Mouse (Mus musculus) liver, embryonic 16.5 days (tissue): Measurements from ENCODE around the gene Sprtn. TPM values are rescaled to one million over a fixed set of nuclear protein-coding genes. Genes with fewer than 3 reads are reported as not detected.

Source experiments
- ATAC-seq: fragments of 200-750 bp; cut with Nextera tagmentation; 2 replicates; pipeline ENCODE4 v1.8.0; 2017; ENCODE audit warnings: low read depth, mild to moderate bottlenecking, moderate number of reproducible peaks, moderate library complexity
- H3K27ac ChIP-seq: fragments of 300-500 bp; sonication (generic); 2 replicates; pipeline ENCODE4 v1.5.1; 2014; ENCODE audit warnings: mild to moderate bottlenecking, low read length
- H3K27me3 ChIP-seq: fragments of 300-500 bp; sonication (generic); 2 replicates; pipeline ENCODE4 v1.6.1; 2014; ENCODE audit warnings: low read depth, low read length, mixed read lengths; ENCODE audit not compliant: control insufficient read depth, insufficient read depth
- H3K36me3 ChIP-seq: fragments of 300-500 bp; sonication (generic); 2 replicates; pipeline ENCODE4 v1.6.1; 2014; ENCODE audit warnings: mild to moderate bottlenecking; ENCODE audit not compliant: control insufficient read depth, insufficient read depth
- H3K4me1 ChIP-seq: fragments of 300-500 bp; sonication (generic); 2 replicates; pipeline ENCODE4 v1.6.1; 2014; ENCODE audit warnings: low read depth, low read length, mixed read lengths; ENCODE audit not compliant: control insufficient read depth
- H3K4me2 ChIP-seq: fragments of 300-500 bp; sonication (generic); 2 replicates; pipeline ENCODE4 v1.6.1; 2014; ENCODE audit warnings: low read depth, low read length, mixed read lengths
- H3K4me3 ChIP-seq: fragments of 300-500 bp; sonication (generic); 2 replicates; pipeline ENCODE4 v1.5.1; 2014; ENCODE audit warnings: low read depth, mild to moderate bottlenecking, low read length
- H3K9ac ChIP-seq: fragments of 300-500 bp; sonication (generic); 2 replicates; pipeline ENCODE4 v1.6.1; 2014; ENCODE audit warnings: low read depth, low read length
- H3K9me3 ChIP-seq: fragments of 300-500 bp; sonication (generic); replicated peaks from 2 replicates; pipeline ENCODE4 v1.6.1; 2016; ENCODE audit warnings: low read length; ENCODE audit not compliant: control insufficient read depth
- WGBS: fragments of 180-500 bp; shearing (Covaris S2); extraction: QIAGEN DNeasy Blood & Tissue Kit; methylation state at CpG from one replicate; pipeline ENCODE4 v1.1.7; 2014; ENCODE audit not compliant: insufficient replicate concordance; 5-methylcytosine and 5-hydroxymethylcytosine counted together
- polyA plus RNA-seq: library from polyadenylated mRNA; unstranded; fragments of >200 nt; fragmentation: Nextera tagmentation; extraction: Ambion mirVana; gene quantifications from 2 replicates; pipeline ENCODE4 v1.2.1, GENCODE M21; 2015

Gene Sprtn
- 4.8 and 4.9 TPM in 2 replicates for polyA plus RNA-seq

DNA sequence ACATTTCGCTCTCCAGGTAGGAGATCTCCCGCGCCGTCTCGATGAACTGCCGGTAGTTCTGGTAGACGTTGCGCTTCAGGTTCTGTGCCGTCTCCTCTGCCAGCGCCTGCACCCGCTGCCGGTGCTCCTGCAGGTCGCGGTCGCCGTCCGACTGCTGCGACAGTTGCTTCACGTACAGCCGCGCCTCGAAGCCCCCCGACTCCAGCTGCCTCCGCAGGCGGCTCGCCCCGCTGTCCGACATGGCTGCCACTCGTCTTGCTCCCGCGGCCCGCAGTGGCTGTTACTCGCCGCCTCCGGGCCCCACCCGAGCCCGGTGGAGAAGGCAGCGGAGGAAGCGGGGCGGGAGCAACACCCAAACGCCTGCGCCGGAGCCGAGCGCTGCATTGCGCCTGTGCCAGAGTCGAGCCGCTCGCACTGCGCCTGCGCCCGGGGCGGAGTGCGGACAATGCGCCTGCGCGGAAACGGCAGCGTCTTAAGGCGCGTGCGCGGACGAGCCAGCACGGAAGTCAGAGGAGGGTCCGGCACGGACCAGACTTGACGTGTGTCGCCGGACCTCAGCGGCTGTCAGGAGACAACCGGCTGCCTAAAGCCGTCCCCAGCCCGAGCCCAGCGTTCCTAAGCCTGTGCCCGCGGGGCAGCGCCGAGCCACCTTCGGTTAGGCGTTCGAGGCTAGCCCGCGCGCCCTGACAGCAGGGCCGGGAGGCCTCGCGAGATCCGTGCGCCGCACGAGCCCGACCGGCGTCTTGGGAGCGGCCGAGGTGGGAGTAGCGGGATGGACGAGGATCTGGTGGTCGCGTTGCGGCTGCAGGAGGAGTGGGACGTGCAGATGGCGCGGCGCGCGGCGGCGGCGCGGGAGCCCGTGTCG is at the start of gene Sprtn, which contains the start of gene Exoc8:
Gene Sprtn (plus strand): TSS at position 501 of the 865 bp plus-strand sequence.
Gene Exoc8 (minus strand): TSS at position 320 of the 865 bp plus-strand sequence.
- peak within 1 kb of the TSS; percentile 99 for H3K4me2 ChIP-seq
- ATAC-seq: peak; percentile 95
- H3K27ac ChIP-seq: peak within 1 kb of the TSS; percentile 91
- H3K4me1 ChIP-seq: peaks cover 23% of the 10 kb centered on the region
- under 1% methylated on average over 114 of the region's 114 CpGs for WGBS
- peak within 1 kb of the TSS; percentile 95 for H3K9ac ChIP-seq
- H3K9me3 ChIP-seq: no peaks in the 10 kb centered on the region
- H3K36me3 ChIP-seq: peaks cover 29% of the 10 kb centered on the region
- H3K4me3 ChIP-seq: peak within 1 kb of the TSS; percentile 99
- H3K27me3 ChIP-seq: no peaks in the 10 kb centered on the region

DNA sequence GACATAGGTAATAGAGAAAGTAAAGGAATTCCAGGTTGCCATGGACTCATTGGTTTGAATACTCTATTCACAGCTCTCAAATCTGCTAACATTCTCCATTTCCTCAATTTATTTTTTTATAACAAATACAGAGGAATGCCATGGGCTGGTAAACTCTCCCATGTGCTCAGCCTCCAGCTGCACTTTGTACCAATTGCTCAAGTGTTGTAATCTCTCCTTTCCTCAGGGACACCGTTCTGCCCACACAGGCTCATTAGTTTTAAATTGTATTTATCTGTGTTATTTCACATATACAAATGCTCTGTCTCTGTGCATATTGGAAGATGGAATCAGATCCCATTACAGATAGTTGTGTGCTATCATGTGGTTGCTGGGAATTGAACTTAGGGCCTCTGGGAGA is 44.2 kb upstream of the Sprtn start:
- Histone ChIP-seq H3K9me3 (no peaks in the 10 kb centered on the region), H3K36me3 (peaks cover 32% of the 10 kb centered on the region), H3K27me3 (no peaks in the 10 kb centered on the region), H3K27ac (no peak overlapping the region), H3K9ac (no peak overlapping the region), H3K4me1 (no peaks in the 10 kb centered on the region), H3K4me3 (no peak overlapping the region), H3K4me2 (no peak overlapping the region)
- no peak for ATAC-seq
- WGBS: 67% methylated on average over 1 of the region's 1 CpGs

DNA sequence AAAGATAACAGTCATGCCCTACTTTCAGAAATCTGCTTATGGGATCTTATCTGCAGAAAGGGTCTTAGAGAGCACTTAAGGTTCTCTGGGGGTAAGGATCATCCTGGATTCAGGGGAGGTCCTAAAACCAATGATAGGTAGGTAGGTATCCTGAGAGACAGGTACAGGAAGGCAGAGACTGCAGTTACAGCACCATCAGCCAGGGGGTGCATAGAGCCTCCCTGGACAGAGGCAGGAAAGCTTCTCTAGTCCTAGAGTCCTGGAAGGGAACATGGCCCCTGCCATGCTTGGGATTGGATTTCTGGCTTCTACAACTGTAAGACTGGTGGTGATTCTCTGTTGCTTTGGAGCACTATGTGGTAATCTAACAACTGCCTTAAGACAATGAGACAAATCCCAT is 38.2 kb upstream of the Sprtn start:
- no peak overlapping the region for H3K4me2 ChIP-seq
- no peak overlapping the region for H3K27ac ChIP-seq
- no peaks in the 10 kb centered on the region for H3K27me3 ChIP-seq
- no peak for ATAC-seq
- peaks cover 35% of the 10 kb centered on the region for H3K36me3 ChIP-seq
- H3K4me3 ChIP-seq: no peak overlapping the region
- H3K4me1 ChIP-seq: peaks cover 13% of the 10 kb centered on the region
- no peaks in the 10 kb centered on the region for H3K9me3 ChIP-seq
- no peak overlapping the region for H3K9ac ChIP-seq

DNA sequence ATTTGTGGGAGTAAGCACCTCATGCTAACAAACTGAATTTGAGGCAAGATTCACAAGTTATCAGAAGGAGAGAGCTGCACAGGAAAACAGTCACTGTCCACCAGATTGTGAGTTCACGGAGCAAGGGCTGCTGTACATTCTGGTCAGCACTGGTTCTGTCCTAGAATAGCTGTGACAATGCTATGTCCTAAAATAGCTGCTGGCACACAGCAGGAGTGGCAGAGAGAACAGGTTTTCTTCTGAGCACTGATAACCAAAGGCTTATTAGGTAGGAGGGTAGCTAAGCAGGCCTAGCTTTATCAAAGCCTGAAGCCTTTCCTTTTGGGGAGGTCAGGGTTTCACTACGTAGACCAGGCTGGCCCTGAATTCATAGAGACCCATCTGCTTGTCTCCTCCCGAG is 37.5 kb upstream of the Sprtn start:
- Histone ChIP-seq H3K4me3 (no peak overlapping the region), H3K4me1 (peaks cover 20% of the 10 kb centered on the region), H3K4me2 (no peak overlapping the region), H3K9ac (no peak overlapping the region), H3K27ac (no peak overlapping the region), H3K36me3 (peaks cover 29% of the 10 kb centered on the region), H3K27me3 (no peaks in the 10 kb centered on the region), H3K9me3 (no peaks in the 10 kb centered on the region)
- no peak for ATAC-seq
- WGBS: 62% methylated on average over 3 of the region's 3 CpGs

DNA sequence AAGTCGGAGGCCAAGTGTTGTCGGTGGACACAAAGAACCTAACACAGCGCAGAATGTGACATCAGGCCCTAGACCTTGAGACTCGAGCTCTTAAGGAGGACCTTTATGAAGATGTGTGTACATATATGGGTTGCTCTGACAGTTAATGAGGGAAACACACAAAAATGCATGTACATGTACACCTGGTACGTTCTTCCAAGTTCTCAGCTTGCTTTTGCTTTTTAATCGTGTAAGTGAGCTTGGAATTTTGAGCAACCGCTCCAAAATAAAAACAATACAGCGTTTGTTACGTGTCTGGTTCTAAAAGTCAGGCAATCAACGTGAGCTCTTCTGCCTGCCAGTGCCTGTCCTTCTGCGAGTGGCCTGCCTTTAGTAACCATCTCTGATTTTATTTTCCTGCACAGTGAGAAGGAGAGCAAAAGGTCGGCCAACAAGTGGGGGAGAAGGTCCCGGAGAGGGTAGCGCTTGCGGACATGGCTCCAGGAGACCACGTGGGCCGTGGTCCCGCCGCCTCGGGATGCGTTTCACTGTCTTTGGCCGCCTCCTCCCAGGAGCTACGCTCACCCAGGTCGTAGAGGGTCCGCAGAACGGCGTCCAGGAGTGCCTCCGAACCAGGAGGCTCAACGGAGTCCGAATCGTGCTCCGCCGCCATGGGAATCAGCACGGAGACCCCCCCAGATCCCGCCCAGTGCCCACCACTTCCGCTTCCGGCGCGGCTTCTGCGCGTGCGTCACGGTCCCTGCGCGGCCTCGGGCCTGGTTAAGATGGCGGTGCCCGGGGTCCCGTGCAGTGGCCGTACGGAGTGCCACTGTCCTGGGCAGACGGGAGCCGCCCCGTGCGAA is 35.1 kb upstream of the Sprtn start, which contains the start of the genes Gnpat and 2810004N23Rik:
Gene Gnpat (plus strand): TSS at position 713 of the 842 bp plus-strand sequence.
Gene 2810004N23Rik (minus strand): TSS at position 800 of the 842 bp plus-strand sequence.
- Histone ChIP-seq H3K9me3 (no peaks in the 10 kb centered on the region), H3K27ac (peak within 1 kb of the TSS; percentile 89), H3K4me3 (peak within 1 kb of the TSS; percentile 96), H3K36me3 (peaks cover 13% of the 10 kb centered on the region), H3K27me3 (no peaks in the 10 kb centered on the region), H3K4me1 (peaks cover 37% of the 10 kb centered on the region), H3K4me2 (peak within 1 kb of the TSS; percentile 82), H3K9ac (peak within 1 kb of the TSS; percentile 92)
- WGBS: under 1% methylated on average over 55 of the region's 55 CpGs
- ATAC-seq: peak; percentile 93

DNA sequence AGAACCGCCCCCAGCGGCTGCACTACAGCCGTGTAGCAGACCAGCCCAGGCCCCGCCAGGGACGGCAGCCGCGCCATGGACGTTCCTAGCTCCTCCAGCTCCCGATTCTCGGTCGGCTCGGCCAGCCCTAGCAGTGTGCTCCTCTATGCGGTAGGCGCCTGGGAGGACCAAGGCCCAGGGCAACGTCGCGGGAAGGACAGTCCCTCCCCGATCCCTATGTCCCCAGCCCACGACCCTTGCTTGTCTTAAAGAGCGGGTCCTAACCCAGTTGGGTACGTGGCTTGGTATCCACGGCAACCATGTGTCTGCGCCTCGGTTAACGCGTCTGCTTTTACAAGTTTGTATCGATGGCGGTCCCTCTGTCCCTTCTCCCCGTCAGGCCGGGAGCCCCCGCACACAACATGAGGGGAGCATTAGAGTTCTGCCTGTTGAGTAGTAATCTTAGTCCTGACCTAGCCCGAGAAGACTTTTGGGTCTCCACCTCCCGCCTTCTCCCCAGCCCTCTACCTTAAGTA is 34.5 kb upstream of the Sprtn start:
- H3K4me2 ChIP-seq: peak overlapping the region; percentile 82
- H3K36me3 ChIP-seq: peaks cover 11% of the 10 kb centered on the region
- H3K4me1 ChIP-seq: peaks cover 37% of the 10 kb centered on the region
- WGBS: under 1% methylated on average over 33 of the region's 33 CpGs
- H3K9me3 ChIP-seq: no peaks in the 10 kb centered on the region
- peak overlapping the region; percentile 89 for H3K27ac ChIP-seq
- peak; percentile 20 for ATAC-seq
- H3K4me3 ChIP-seq: peak overlapping the region; percentile 96
- H3K27me3 ChIP-seq: no peaks in the 10 kb centered on the region
- H3K9ac ChIP-seq: peak overlapping the region; percentile 92

DNA sequence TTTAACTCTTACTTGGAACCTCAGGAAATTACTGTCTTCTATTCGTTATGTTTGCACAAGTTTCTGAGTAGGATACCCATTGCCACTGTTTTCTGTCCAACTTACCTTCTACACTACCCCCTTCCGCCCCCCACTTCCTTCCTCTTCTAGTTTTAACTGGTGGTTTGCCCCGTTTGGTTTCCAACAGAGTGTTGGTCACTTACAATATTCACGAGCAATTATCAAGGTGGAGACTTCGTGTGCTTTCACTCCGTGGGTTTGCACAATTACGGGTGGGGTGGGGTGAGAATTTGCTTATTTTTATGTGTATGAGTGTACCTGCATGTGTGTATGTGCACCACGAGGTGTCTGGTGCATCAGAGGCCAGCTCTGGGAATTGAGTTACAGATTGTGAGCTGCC is 34.0 kb upstream of the Sprtn start:
- Histone ChIP-seq H3K4me1 (peaks cover 37% of the 10 kb centered on the region), H3K27me3 (no peaks in the 10 kb centered on the region), H3K9me3 (no peaks in the 10 kb centered on the region), H3K27ac (peak overlapping the region; percentile 89), H3K9ac (peak overlapping the region; percentile 92), H3K36me3 (peaks cover 8% of the 10 kb centered on the region), H3K4me3 (peak overlapping the region; percentile 96), H3K4me2 (peak overlapping the region; percentile 82)
- WGBS: 1% methylated on average over 8 of the region's 8 CpGs
- ATAC-seq: no peak

DNA sequence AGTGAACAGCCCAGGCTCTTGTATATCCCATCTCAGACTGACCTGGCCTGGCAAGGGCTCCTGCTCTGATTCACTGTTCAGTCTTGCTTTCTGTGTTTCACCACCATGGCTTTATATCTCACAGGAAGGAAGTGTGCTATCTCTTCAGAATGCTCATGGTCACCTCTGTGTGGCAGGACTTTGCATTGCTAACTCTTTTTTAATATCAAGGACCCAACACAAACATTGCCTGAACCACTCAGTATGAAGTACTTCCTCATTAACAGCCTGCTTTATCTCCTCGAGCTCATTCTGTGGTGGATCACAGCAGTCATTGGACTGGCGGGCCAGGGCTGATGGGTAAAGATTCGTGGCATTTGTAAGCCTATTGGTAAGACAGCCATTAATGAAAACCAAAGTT is 31.0 kb upstream of the Sprtn start:
- no peak overlapping the region for H3K9ac ChIP-seq
- no peak for ATAC-seq
- H3K4me2 ChIP-seq: no peak overlapping the region
- no peaks in the 10 kb centered on the region for H3K9me3 ChIP-seq
- H3K4me3 ChIP-seq: no peak overlapping the region
- 18% methylated on average over 3 of the region's 3 CpGs for WGBS
- peaks cover 2% of the 10 kb centered on the region; the same call in 1 of the 2 replicates for H3K36me3 ChIP-seq
- H3K4me1 ChIP-seq: peaks cover 33% of the 10 kb centered on the region
- H3K27me3 ChIP-seq: no peaks in the 10 kb centered on the region
- H3K27ac ChIP-seq: no peak overlapping the region
